Mouse (Mus musculus) midbrain, embryonic 12.5 days (tissue): ENCODE results near the gene B3gat3. TPM values are rescaled to one million over a fixed set of nuclear protein-coding genes. Genes with fewer than 3 reads are reported as not detected.

ENCODE experiments used
- ATAC-seq: fragments of 200-750 bp; cut with Nextera tagmentation; 2 replicates; pipeline ENCODE4 v1.8.0; 2017; ENCODE audit warnings: low read depth, moderate TSS enrichment, moderate library complexity; ENCODE audit not compliant: low FRiP score
- H3K27ac ChIP-seq: fragments of 300-500 bp; sonication (generic); replicated peaks from 2 replicates; pipeline ENCODE4 v1.5.1; 2016; ENCODE audit warnings: mild to moderate bottlenecking
- H3K27me3 ChIP-seq: fragments of 300-500 bp; sonication (generic); 2 replicates; pipeline ENCODE4 v1.6.1; 2016; ENCODE audit warnings: mild to moderate bottlenecking
- H3K36me3 ChIP-seq: fragments of 300-500 bp; sonication (generic); 2 replicates; pipeline ENCODE4 v1.6.1; 2016
- H3K4me1 ChIP-seq: fragments of 300-500 bp; sonication (generic); 2 replicates; pipeline ENCODE4 v1.6.1; 2016
- H3K4me2 ChIP-seq: fragments of 300-500 bp; sonication (generic); replicated peaks from 2 replicates; pipeline ENCODE4 v1.6.1; 2016; ENCODE audit warnings: mild to moderate bottlenecking, moderate library complexity
- H3K4me3 ChIP-seq: fragments of 300-500 bp; sonication (generic); 2 replicates; pipeline ENCODE4 v1.5.1; 2016; ENCODE audit warnings: mild to moderate bottlenecking
- H3K9ac ChIP-seq: fragments of 300-500 bp; sonication (generic); replicated peaks from 2 replicates; pipeline ENCODE4 v1.6.1; 2016; ENCODE audit warnings: mild to moderate bottlenecking, moderate library complexity
- H3K9me3 ChIP-seq: fragments of 300-500 bp; sonication (generic); 2 replicates; pipeline ENCODE4 v1.6.1; 2016; ENCODE audit warnings: mild to moderate bottlenecking
- WGBS: fragments of 180-500 bp; shearing (Covaris S2); methylation state at CpG from one replicate; pipeline ENCODE4 v1.1.7; 2016; 5-methylcytosine and 5-hydroxymethylcytosine counted together
- polyA plus RNA-seq: library from polyadenylated mRNA; unstranded; fragments of >200 nt; fragmentation: Nextera tagmentation; extraction: Ambion mirVana; gene quantifications from 2 replicates; pipeline ENCODE4 v1.2.1, GENCODE M21; 2016

Gene B3gat3
- polyA plus RNA-seq, 1 experiment from 2014 or later: 71.9 TPM

DNA sequence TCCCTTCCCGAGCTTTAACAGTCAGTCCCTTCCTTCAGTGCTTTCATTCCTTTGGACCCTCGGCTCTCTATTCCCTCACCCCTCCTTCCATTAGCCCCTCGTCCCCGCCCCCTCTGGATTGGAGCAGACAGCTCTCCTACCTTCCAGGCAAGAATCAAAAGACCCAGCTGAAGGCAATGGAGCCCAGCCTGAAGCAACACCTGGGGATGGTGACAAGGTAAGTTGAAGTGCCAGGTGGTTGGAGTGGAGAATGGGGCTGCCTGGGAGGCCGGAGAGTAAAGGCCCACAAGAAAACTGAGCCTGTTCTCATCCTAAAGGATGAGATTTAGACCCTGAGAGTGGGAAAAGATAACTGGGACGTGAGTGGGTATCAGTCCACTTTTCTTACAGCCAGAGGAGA lies 11.6 kb upstream of the B3gat3 start:
- no peak for ATAC-seq
- WGBS: 91% methylated on average over 6 of the region's 6 CpGs
- H3K27ac ChIP-seq: no peak overlapping the region
- no peaks in the 10 kb centered on the region for H3K27me3 ChIP-seq
- peaks cover 96% of the 10 kb centered on the region for H3K36me3 ChIP-seq
- H3K9ac ChIP-seq: no peak overlapping the region
- H3K4me1 ChIP-seq: no peaks in the 10 kb centered on the region
- H3K4me2 ChIP-seq: no peak overlapping the region
- H3K9me3 ChIP-seq: no peaks in the 10 kb centered on the region
- H3K4me3 ChIP-seq: no peak overlapping the region

DNA sequence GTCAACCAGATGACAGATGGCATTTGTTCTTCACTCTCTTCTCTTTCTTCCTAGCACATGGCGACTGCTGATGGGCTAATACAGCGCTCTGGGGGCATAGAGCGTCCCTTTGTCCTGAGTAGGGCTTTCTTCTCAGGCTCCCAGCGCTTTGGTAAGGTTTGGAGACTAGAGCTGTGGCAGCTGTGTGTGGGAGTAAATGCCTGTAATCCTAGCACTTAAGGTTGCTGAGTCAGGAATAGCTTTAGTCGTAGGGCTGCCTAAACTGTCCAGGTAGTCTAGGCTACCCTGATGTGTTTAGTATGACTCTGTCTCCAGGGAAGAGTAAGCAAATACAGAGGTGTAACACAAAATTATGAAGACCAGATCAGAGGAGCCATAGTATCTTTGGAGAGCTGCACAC lies 8.4 kb upstream of the B3gat3 start:
- Histone ChIP-seq H3K27me3 (no peaks in the 10 kb centered on the region), H3K27ac (no peak overlapping the region), H3K4me3 (no peak overlapping the region), H3K9me3 (no peaks in the 10 kb centered on the region), H3K36me3 (peaks cover 100% of the 10 kb centered on the region), H3K4me1 (no peaks in the 10 kb centered on the region), H3K9ac (peak overlapping the region; percentile 11; the same call in 1 of the 2 replicates), H3K4me2 (no peak overlapping the region)
- WGBS: 97% methylated on average over 5 of the region's 5 CpGs
- no peak for ATAC-seq

DNA sequence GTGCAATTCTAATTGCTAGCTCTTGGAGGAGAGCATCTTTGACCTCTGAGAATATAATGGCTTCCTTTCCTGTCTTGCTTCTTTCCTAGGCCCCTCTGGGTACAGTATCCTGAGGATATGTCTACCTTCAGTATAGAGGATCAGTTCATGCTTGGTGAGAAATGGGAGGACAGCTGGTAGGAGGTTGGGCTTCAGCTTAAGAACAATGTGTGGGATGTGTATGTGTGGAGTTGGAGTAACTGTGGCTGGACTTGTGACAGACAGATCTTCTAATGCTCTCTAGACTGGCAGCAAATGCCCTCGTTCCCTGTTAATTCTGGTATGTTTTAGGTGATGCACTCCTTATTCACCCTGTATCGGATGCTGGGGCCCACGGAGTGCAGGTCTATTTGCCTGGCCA lies 6.0 kb upstream of the B3gat3 start:
- no peak for ATAC-seq
- 98% methylated on average over 3 of the region's 3 CpGs for WGBS
- H3K36me3 ChIP-seq: peaks cover 80% of the 10 kb centered on the region

DNA sequence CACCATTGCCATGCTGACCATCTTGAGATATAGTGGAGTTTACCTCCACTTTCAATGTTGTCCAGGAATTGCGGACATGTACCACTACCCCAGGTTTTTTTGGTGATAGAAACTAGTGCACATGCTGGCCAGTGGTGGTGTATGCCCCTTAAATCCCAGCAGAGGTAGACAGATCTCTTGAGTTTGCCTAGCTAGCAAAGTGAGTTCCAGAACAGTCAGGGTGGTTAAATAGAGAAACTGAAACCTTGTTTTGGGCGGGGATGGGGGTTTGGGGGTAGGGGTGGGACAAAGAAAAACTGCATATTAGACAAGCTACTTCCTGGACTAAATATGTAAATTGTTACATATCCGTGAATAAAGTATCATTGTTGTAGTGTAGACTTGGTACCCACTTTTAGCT lies 1.2 kb upstream of the B3gat3 start:
- Histone ChIP-seq H3K27me3 (no peaks in the 10 kb centered on the region), H3K9ac (no peak overlapping the region), H3K4me3 (no peak overlapping the region), H3K9me3 (no peaks in the 10 kb centered on the region), H3K36me3 (peaks cover 35% of the 10 kb centered on the region), H3K4me1 (peaks cover 9% of the 10 kb centered on the region), H3K4me2 (no peak overlapping the region), H3K27ac (no peak overlapping the region)
- WGBS: 93% methylated on average over 3 of the region's 3 CpGs
- ATAC-seq: no peak

More for the DNA sequence above, 6.0 kb upstream of the B3gat3 start:
- no peaks in the 10 kb centered on the region for H3K9me3 ChIP-seq
- no peak overlapping the region for H3K9ac ChIP-seq
- H3K4me3 ChIP-seq: no peak overlapping the region
- H3K27me3 ChIP-seq: no peaks in the 10 kb centered on the region
- no peaks in the 10 kb centered on the region for H3K4me1 ChIP-seq
- no peak overlapping the region for H3K4me2 ChIP-seq
- no peak overlapping the region for H3K27ac ChIP-seq

DNA sequence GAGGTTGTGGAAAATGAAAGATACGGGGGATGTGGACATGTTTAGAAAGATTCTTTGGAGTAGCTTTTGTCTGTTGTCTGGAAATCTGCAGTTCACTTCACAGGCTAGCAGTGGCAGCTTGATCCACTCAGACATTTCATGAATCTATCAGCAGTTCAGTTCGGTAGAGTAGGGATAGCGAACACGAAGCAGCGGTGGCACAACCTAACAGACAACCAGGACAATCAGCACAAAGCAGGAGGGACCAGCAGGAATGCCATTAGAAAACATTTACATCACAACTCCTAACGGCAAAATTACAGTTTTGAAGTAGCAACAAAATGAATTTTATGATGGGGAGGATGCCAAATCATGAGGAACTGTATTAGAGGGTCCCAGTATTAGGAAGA lies 496 bp upstream of the B3gat3 start:
- 75% methylated on average over 6 of the region's 6 CpGs for WGBS
- H3K9ac ChIP-seq: no peak overlapping the region
- no peaks in the 10 kb centered on the region for H3K9me3 ChIP-seq
- H3K4me1 ChIP-seq: peaks cover 9% of the 10 kb centered on the region
- H3K27me3 ChIP-seq: no peaks in the 10 kb centered on the region
- H3K4me3 ChIP-seq: peak overlapping the region; percentile 86; the same call in 1 of the 2 replicates
- H3K27ac ChIP-seq: peak overlapping the region; percentile 79; the same call in 1 of the 2 replicates
- H3K36me3 ChIP-seq: peaks cover 28% of the 10 kb centered on the region
- ATAC-seq: no peak
- peak overlapping the region; percentile 77 for H3K4me2 ChIP-seq

DNA sequence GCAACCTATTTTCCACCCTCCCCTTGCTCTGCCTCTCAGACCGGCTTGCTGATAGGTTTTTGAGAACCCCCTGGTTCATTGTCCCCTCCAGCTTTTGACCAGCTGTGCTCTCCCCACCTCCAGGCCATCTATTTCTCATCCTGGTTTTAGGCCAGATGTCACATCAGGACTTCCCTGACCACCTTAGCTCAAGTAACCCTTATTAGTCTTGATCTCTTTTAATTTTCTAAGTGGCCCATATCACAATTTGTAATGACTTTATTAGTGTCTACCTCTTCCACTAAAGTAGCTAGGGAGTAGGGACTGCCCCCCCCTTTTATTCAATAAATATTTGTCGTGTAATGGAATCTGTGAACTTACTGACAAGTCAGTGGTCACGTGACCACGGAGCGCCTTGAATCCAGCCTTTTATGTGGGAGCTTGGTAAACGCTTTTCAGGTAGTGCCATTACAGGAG lies 690 bp downstream of the B3gat3 start:
- Histone ChIP-seq H3K4me1 (peaks cover 9% of the 10 kb centered on the region), H3K36me3 (peaks cover 25% of the 10 kb centered on the region), H3K9me3 (no peaks in the 10 kb centered on the region), H3K4me2 (peak overlapping the region; percentile 77), H3K9ac (peak overlapping the region; percentile 84), H3K27me3 (no peaks in the 10 kb centered on the region), H3K27ac (peak overlapping the region; percentile 79), H3K4me3 (peak overlapping the region; percentile 86)
- peak; percentile 52; the same call in 1 of the 2 replicates for ATAC-seq
- WGBS: 3% methylated on average over 6 of the region's 6 CpGs

DNA sequence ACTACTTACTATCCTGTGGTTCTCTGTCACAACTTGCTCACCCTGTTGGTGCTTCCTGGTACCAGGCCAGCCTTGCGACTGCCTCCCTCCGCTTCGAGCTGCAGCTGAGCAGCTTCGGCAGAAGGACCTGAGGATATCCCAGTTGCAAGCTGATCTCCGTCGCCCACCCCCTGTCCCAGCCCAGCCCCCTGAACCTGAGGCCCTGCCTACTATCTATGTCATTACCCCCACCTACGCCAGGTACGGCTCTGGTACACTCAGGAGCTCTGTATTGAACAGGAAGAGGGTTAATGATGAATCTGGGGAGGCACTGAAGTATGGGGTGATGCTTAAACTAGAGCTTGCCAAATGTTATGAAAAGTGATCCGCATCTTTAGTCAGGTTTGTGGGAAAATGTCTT lies 1.6 kb downstream of the B3gat3 start:
- peaks cover 25% of the 10 kb centered on the region for H3K36me3 ChIP-seq
- peak overlapping the region; percentile 77 for H3K4me2 ChIP-seq
- no peaks in the 10 kb centered on the region for H3K27me3 ChIP-seq
- peaks cover 9% of the 10 kb centered on the region for H3K4me1 ChIP-seq
- no peak overlapping the region for H3K27ac ChIP-seq
- no peaks in the 10 kb centered on the region for H3K9me3 ChIP-seq
- H3K4me3 ChIP-seq: 0 out of 2 replicates have a peak overlapping the region, but pooled peaks have one; percentile 86
- ATAC-seq: no peak
- H3K9ac ChIP-seq: no peak overlapping the region
- 85% methylated on average over 9 of the region's 9 CpGs for WGBS

DNA sequence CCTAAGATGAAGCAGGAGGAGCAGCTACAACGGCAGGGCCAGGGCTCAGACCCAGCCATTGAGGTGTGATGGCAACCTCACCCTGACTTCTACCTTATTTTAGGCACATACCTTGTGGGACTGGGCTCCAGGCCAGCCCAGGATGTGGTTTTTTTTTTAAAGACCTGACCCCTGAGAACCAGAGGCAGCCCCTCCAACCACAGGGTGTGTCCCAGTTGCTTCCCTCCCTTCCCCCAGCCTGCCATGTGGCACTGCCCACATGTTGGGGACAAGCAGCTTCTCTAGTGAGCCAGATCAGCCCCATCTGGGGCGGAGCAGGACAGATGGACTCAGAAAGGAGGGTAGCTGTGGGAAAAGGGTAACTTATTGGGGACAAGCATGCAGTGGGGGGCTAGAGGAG lies 6.6 kb downstream of the B3gat3 start:
- Histone ChIP-seq H3K27me3 (peaks cover 16% of the 10 kb centered on the region), H3K36me3 (peaks cover 32% of the 10 kb centered on the region), H3K9me3 (no peaks in the 10 kb centered on the region), H3K4me2 (no peak overlapping the region), H3K4me3 (no peak overlapping the region), H3K9ac (no peak overlapping the region), H3K27ac (no peak overlapping the region), H3K4me1 (peaks cover 21% of the 10 kb centered on the region)
- ATAC-seq: no peak
- WGBS: 94% methylated on average over 2 of the region's 2 CpGs

DNA sequence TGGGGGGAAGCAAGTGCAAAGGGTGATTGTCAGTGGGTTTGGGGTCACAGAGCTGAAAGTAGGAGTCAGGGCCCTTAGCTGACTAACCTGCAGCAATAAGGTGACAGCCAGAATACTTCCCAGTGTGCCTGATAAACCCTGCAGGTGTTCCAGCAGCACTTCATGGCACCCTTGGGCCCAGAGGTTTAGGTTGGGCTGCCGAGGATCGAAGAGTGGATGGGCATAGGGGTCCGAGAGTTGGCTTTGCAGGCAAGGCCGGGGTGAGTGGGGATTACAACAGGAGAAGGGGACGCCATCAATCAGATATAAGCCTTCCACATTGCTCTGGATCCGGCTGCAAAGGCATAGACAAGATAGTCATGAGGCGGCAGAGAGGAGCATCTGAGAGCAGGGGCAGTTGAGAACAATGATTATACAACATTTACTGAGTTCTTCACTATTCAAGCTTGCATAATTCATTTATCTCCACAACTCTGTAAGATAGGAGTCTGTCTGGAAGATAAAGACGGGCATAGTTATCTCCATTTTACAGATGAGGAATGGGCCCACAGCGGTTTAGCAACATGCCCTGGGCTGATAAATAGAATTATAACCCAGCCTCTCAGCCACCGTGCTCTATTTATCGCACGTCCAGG lies 7.8 kb downstream of the B3gat3 start:
- ATAC-seq: no peak
- Histone ChIP-seq H3K4me2 (no peak overlapping the region), H3K36me3 (peaks cover 31% of the 10 kb centered on the region), H3K9ac (0 out of 2 replicates have a peak overlapping the region, but pooled peaks have one; percentile 20), H3K27ac (0 out of 2 replicates have a peak overlapping the region, but pooled peaks have one; percentile 46), H3K9me3 (no peaks in the 10 kb centered on the region), H3K4me1 (peaks cover 19% of the 10 kb centered on the region), H3K27me3 (peaks cover 16% of the 10 kb centered on the region), H3K4me3 (no peak overlapping the region)
- WGBS: 90% methylated on average over 12 of the region's 12 CpGs

DNA sequence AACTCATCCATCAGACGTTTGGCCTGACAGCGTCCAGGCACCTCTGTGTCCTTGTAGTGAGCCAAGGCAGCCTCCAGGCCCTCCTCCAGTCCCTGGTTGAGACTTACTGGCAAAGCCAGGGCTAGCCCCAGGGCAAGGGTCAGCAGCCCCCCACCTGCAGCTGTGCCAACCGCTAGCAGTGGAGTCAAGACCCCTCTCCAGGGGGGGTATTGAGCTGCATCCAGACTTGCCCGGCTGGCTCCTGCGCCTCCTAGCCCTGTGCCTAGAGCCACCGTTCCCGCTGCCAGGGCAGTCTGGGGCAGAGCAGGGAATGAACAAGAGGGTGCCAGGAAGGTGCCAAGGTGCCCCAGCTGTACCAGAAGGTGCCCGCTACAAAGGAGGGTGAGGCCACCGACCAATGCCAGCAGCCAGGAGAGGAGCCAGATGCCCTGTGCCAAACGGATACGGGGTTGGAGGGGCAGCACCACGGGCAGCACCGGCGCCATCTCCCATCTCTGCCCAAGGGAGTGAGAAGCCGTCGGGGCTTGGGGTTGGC lies 8.6 kb downstream of the B3gat3 start:
- Histone ChIP-seq H3K9ac (peak overlapping the region; percentile 71), H3K9me3 (no peaks in the 10 kb centered on the region), H3K36me3 (peaks cover 32% of the 10 kb centered on the region), H3K4me3 (peak overlapping the region; percentile 57), H3K27me3 (peaks cover 16% of the 10 kb centered on the region), H3K4me2 (peak overlapping the region; percentile 77), H3K4me1 (peaks cover 19% of the 10 kb centered on the region), H3K27ac (peak overlapping the region; percentile 46)
- peak; percentile 13; the same call in 1 of the 2 replicates for ATAC-seq
- WGBS: 15% methylated on average over 16 of the region's 16 CpGs

DNA sequence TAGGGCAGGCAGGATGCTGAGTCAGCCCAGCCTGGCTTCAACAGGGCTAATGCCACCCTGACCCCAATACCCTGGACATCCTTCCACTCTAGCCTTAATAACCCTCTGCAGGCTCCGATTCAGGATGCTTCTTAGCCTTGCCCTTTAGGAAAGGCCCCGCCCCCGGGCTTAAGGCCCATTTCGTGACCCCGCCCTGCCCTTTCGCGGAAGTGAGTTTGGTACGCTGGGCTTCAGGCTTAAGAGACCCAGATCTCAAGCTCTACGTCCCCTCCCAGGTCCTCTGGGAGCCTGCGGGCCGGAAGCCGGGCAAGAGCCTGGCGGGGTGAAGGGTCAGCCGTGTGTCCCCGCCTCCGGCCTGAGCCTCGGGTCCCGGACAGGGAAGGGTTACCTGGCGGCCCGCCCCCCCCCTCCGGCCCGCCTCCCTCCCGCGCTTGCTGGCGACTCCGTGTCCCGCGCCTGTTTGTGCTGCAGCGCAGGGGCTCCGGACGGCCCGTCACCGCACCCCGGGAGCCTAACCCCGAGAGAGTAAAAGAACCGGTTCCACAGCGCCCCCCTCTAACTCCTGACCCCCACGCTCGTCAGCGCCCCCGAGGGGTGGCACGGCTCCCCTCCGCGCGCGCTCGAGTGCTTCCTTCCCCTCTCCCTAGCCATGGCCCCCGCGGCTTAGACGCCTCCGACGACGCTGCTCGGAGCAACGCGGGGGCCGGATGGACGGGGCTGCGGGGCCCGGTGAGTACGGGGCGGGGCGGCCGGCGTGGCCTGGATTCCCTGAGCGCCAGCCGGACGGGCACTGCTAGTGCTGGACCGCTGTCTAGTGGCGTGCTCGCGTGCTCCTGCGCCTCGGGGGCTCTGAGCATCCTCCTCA lies 9.3 kb downstream of the B3gat3 start, which contains the start of the genes Rom1 and Eml3:
Gene Rom1 (minus strand): TSS at position 133 of the 865 bp plus-strand sequence.
Gene Eml3 (plus strand): TSS at position 329 of the 865 bp plus-strand sequence.
- Histone ChIP-seq H3K36me3 (peaks cover 37% of the 10 kb centered on the region), H3K9ac (peak within 1 kb of the TSS; percentile 71), H3K4me2 (peak within 1 kb of the TSS; percentile 77), H3K27me3 (peaks cover 16% of the 10 kb centered on the region), H3K4me1 (peaks cover 19% of the 10 kb centered on the region), H3K9me3 (no peaks in the 10 kb centered on the region), H3K4me3 (peak within 1 kb of the TSS; percentile 57), H3K27ac (peak within 1 kb of the TSS; percentile 46)
- under 1% methylated on average over 73 of the region's 74 CpGs for WGBS
- ATAC-seq: peak; percentile 73
